19 mouse cellular contexts compared by ENCODE assay signal in genomic region chr3:86839606-86840005, GRCm38 (mm10).
A peak's percentile ranks its signal among the peaks of the same experiment; 100 is the strongest.
DNase-seq lines count a peak whose midpoint lies in the region; ATAC-seq and TF ChIP-seq lines count a peak whose summit lies in the region.
"Had no signal": no experiment of that assay in that cellular context is flagged by ENCODE, and none has a peak within 500 bp of the region (broad histone marks: within the 10 kb centered on the region; RNA-seq: fewer than 3 reads in every experiment).

No protein-coding gene starts in this region.

- H3K9me3 ChIP-seq in forebrain, embryonic 12.5 days: no peaks in the 10 kb centered on the region
- H3K9me3 ChIP-seq in forebrain, embryonic 11.5 days (ENCODE audit: control insufficient read depth, low read length): no peaks in the 10 kb centered on the region
- H3K9me3 ChIP-seq: heart, embryonic 15.5 days; intestine, embryonic 15.5 days had no signal

- no peaks in the 10 kb centered on the region for H3K27me3 ChIP-seq in forebrain, embryonic 12.5 days
- H3K27me3 ChIP-seq in forebrain, embryonic 11.5 days (ENCODE audit: control insufficient read depth, insufficient read depth, low read length): no peaks in the 10 kb centered on the region
- H3K27me3 ChIP-seq in thymus, adult 2 months (ENCODE audit: control insufficient read depth, insufficient read depth, low read length): no peaks in the 10 kb centered on the region
- H3K27me3 ChIP-seq: heart, embryonic 15.5 days; intestine, embryonic 15.5 days had no signal

- ATAC-seq in forebrain, embryonic 12.5 days (ENCODE audit: low FRiP score): no peak
- no peak for ATAC-seq in forebrain, embryonic 11.5 days (replicated peaks; ENCODE audit: low FRiP score)
- ATAC-seq: intestine, embryonic 15.5 days had no signal

- no peak for TF ChIP-seq CTCF in thymus, adult 2 months (IDR thresholded peaks at IDR 0.05; ENCODE audit: borderline replicate concordance, control insufficient read depth, extremely low read depth, insufficient read depth, low read length, poor library complexity)

- H3K27ac ChIP-seq in forebrain, embryonic 12.5 days: 0 out of 2 replicates have a peak overlapping the region, but pooled peaks have one; percentile 54
- H3K27ac ChIP-seq in forebrain, embryonic 11.5 days (ENCODE audit: low read depth, low read length): no peak overlapping the region
- peak overlapping the region; percentile 43; the same call in 1 of the 2 replicates for H3K27ac ChIP-seq in thymus, adult 2 months (ENCODE audit: control insufficient read depth, insufficient read depth, low read length)
- H3K27ac ChIP-seq: gastrocnemius, adult 2 months; heart, embryonic 15.5 days; intestine, embryonic 15.5 days had no signal

- no peak overlapping the region for H3K4me2 ChIP-seq in forebrain, embryonic 12.5 days
- H3K4me2 ChIP-seq in forebrain, embryonic 11.5 days (ENCODE audit: low read depth, low read length, severe bottlenecking): no peak overlapping the region
- H3K4me2 ChIP-seq: heart, embryonic 15.5 days; intestine, embryonic 15.5 days; lung, embryonic 14.5 days had no signal

- peaks cover 3% of the 10 kb centered on the region; the same call in 1 of the 2 replicates for H3K36me3 ChIP-seq in forebrain, embryonic 12.5 days (replicated peaks)
- H3K36me3 ChIP-seq in forebrain, embryonic 11.5 days (ENCODE audit: control insufficient read depth, insufficient read depth, low read length): no peaks in the 10 kb centered on the region
- H3K36me3 ChIP-seq in thymus, adult 2 months (ENCODE audit: control insufficient read depth, insufficient read depth, low read length): no peaks in the 10 kb centered on the region
- H3K36me3 ChIP-seq: heart, embryonic 15.5 days; intestine, embryonic 15.5 days had no signal

- no peak for TF ChIP-seq POLR2A in thymus, adult 2 months (IDR thresholded peaks at IDR 0.05; ENCODE audit: control insufficient read depth, extremely low read depth, insufficient read depth, low read length, poor library complexity)

- no peak for DNase-seq in forebrain, embryonic 11.5 days (ENCODE audit: low spot score)
- DNase-seq in thymus, adult 2 months: no peak
- DNase-seq in thymus, postnatal 36 days: no peak
- DNase-seq in induced T-regulatory cell, adult 2 months (ENCODE audit: low read depth): peak; percentile 82
- DNase-seq in adrenal gland, postnatal 36 days: no peak
- no peak for DNase-seq in lung, postnatal 14 days
- DNase-seq in spleen, adult 12 weeks (ENCODE audit: low spot score): no peak
- DNase-seq: adrenal gland, postnatal 14 days; cerebellum, adult 9-11 months; gastrocnemius, adult 2 months; heart, adult 18-20 months; kidney, postnatal 10 days; layer of hippocampus, adult 9-11 months; lung, embryonic 14.5 days; right cerebral cortex, postnatal 25 days had no signal

- no peak overlapping the region for H3K4me3 ChIP-seq in forebrain, embryonic 12.5 days (replicated peaks)
- no peak overlapping the region for H3K4me3 ChIP-seq in forebrain, embryonic 11.5 days (ENCODE audit: low read depth, low read length)
- no peak overlapping the region for H3K4me3 ChIP-seq in thymus, adult 2 months (ENCODE audit: control insufficient read depth, insufficient read depth, low read length)
- H3K4me3 ChIP-seq: gastrocnemius, adult 2 months; heart, embryonic 15.5 days; intestine, embryonic 15.5 days; myocyte had no signal

- H3K4me1 ChIP-seq in forebrain, embryonic 12.5 days: peaks cover 30% of the 10 kb centered on the region
- H3K4me1 ChIP-seq in forebrain, embryonic 11.5 days (replicated peaks; ENCODE audit: control insufficient read depth, insufficient read depth, low read length): peaks cover 5% of the 10 kb centered on the region; the same call in 1 of the 2 replicates
- peaks cover 18% of the 10 kb centered on the region for H3K4me1 ChIP-seq in thymus, adult 2 months (replicated peaks; ENCODE audit: control insufficient read depth, insufficient read depth, low read length)
- H3K4me1 ChIP-seq: heart, embryonic 15.5 days had no signal

- WGBS in forebrain, embryonic 12.5 days: 27% methylated on average over 3 of the region's 3 CpGs
- WGBS in forebrain, embryonic 11.5 days: 21% methylated on average over 3 of the region's 3 CpGs
- WGBS in thymus, adult 2 months: 88% methylated on average over 3 of the region's 3 CpGs

- H3K9ac ChIP-seq in forebrain, embryonic 12.5 days: no peak overlapping the region
- no peak overlapping the region for H3K9ac ChIP-seq in forebrain, embryonic 11.5 days (ENCODE audit: low read length)
- H3K9ac ChIP-seq: heart, embryonic 15.5 days; intestine, embryonic 15.5 days; lung, embryonic 14.5 days had no signal
